Mouse (Mus musculus) heart, adult 11 months (tissue): ENCODE data around the gene Gm45234.
A peak's percentile ranks its signal among the peaks of the same experiment; 100 is the strongest.

ENCODE experiments used
- DNase-seq: peaks from one replicate; pipeline ENCODE4 v3.0.0; 2022

The Gm45234 gene

GRCm38 (mm10) chr6:124706061-124706627 is 49.7 kb downstream of the Gm45234 start:
- no peak for DNase-seq

GRCm38 (mm10) chr6:124704417-124704816 is 51.4 kb downstream of the Gm45234 start:
- DNase-seq: no peak

GRCm38 (mm10) chr6:124703789-124704188 is 52.0 kb downstream of the Gm45234 start:
- no peak for DNase-seq

- peak; percentile 96 for DNase-seq
These were observed 53.1 kb downstream of the Gm45234 start for GRCm38 (mm10) chr6:124702784-124703103.

GRCm38 (mm10) chr6:124702102-124702783 is 53.6 kb downstream of the Gm45234 start:
- DNase-seq: peak; percentile 92

GRCm38 (mm10) chr6:124701338-124701737 is 54.5 kb downstream of the Gm45234 start:
- DNase-seq: no peak

GRCm38 (mm10) chr6:124699962-124700610 is 55.7 kb downstream of the Gm45234 start:
- DNase-seq: peak; percentile 98

GRCm38 (mm10) chr6:124699366-124699765 is 56.5 kb downstream of the Gm45234 start:
- no peak for DNase-seq

- DNase-seq: no peak
These were observed 57.1 kb downstream of the Gm45234 start for GRCm38 (mm10) chr6:124698751-124699150.

GRCm38 (mm10) chr6:124696441-124697150 is 59.2 kb downstream of the Gm45234 start:
- no peak for DNase-seq

- DNase-seq: peak; percentile 98
These were observed 61.5 kb downstream of the Gm45234 start for GRCm38 (mm10) chr6:124694166-124694955.

- DNase-seq: no peak
These were observed 62.4 kb downstream of the Gm45234 start for GRCm38 (mm10) chr6:124693243-124693981.

GRCm38 (mm10) chr6:124690517-124690916 is 65.3 kb downstream of the Gm45234 start:
- no peak for DNase-seq
